Mouse (Mus musculus): ENCODE measurements around the gene Asb16.

Asb16 gene

DNA sequence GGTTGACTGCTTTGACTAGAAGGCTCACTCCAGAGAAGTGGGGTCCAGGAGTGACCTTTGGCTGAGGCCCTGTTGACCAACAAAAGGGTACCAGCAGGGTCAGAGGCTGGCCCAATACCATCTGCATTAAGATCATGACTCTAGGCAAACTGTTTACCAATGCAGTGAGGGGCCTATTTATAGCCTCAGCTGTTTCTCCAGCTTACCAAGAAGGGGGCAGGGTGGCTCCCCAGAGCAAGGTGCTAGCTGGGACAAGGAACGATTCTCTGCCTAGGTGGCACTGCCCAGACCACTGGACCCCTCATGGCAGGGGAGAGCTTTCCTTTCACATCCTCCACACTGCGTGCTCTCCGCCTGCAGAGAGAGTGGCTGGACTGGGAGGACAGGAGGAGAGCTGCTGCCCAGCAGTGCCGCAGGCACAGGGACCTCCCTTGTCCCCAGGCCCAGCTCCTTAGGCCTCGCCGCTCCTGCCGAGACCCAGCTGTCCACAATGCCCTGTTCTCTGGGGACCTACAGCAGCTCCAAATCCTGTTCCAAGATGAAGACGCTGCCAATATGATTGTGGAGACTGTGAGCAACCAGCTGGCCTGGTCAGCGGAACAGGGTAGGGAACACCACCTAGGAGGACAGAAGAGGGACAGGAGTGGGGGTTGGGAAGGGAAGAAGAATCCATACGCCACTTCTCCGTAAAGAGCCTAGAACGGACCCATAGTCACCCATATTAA, at the start of gene Asb16:
Gene Asb16 (plus strand): TSS at position 224 of the 725 bp plus-strand sequence.
- DNase-seq (ENCODE audit: low read depth, low spot score) = no peak

GRCm38 (mm10) chr11:102218783-102219182, 49.8 kb upstream of the Asb16 start:
- DNase-seq (ENCODE audit: low read depth, low spot score) = no peak

DNA sequence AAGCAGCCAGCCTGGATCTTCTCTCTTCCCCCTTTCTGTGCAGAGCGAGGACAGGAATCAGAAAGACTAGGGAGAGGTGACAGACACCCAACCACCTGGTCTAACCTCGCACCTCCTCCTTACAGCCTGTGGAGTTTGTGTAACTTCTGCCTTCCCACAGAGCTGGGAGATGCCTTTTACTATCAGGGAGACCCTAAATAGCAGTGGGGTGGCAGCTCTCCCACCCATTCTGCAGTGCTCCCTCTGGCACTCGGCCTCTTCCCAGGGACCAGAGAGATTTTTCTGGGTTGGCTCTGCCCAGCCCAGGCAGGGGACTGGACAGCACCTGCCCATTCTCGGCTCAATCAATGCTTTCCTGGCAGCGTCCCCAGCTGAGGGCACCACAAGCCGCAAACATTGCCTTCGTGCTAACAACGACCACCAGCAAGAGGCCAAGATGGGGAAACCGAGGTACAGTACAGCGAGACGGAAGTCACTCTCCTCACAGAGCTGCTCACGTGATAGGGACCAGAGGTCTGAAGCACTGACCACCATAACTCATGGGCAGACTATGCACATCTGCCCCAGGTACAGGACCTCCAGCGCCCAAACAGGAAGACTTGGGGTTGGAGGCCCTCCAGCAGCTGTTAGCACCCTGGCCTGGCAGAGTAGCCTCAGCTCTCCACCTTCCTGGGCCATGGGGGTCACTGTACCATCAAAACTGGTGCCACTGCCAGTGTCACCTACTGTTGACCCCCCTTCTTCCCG, 49.1 kb upstream of the Asb16 start:
- no peak for DNase-seq (ENCODE audit: low read depth, low spot score)

GRCm38 (mm10) chr11:102219994-102220346, 48.6 kb upstream of the Asb16 start:
- DNase-seq (ENCODE audit: low read depth, low spot score) = no peak

DNA sequence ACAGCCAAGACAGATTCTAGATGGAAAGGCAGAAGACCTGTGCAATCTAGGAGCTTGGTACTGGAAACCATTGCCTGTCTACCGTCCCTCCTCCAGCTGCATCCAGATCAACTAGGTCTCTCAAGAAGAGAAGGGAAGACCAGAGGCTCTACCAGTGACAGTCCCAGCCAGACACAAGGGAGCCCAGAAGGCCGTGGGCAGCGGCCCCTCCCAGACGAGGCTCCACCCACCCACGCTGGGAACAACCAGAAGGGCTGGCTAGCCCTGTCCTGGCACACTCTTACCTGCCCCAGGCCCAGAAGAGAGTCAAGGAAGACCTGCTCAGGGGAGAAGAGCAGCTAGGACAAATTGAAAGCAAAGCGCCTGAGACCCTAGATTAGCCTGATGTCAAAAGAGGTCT, 48.1 kb upstream of the Asb16 start:
- DNase-seq (ENCODE audit: low read depth, low spot score) = no peak

DNA sequence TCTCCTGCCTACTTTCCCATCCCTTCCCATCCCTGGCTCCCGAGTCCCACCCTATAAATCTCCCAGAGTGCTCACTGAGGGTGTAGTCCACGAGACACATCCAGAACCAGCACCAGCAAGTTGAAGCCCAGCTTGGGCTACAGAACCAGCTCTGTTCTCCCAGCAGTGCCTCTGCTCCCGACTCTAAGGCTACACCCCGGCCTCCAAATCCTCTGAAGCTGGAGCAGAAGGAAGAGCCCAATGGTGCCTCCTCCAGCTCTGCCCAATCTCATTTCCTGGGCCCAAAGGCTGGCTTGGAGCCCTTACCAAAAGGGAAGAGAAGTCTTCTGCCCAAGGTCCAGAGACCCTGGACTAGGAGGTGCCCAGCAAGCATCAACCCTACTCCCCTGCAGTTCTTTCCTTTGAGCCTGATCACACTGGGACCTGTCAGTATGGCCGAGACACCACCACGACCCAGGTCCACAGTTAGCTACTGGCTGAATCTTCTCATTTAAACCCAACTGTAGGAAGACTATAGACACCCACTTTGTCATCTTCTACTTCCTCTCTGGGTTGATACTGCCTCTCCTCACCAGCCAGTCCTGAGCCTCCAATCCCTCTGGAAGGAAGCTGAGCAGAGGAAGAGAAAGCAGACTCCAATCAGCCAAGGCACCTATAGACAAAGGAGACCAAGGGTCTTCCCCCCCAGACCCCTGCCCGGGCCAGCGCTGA, 47.1 kb upstream of the Asb16 start:
- no peak for DNase-seq (ENCODE audit: low read depth, low spot score)

- no peak for DNase-seq (ENCODE audit: low read depth, low spot score)
These were observed 46.6 kb upstream of the Asb16 start for GRCm38 (mm10) chr11:102221954-102222351.

- no peak for DNase-seq (ENCODE audit: low read depth, low spot score)
These were observed 45.4 kb upstream of the Asb16 start for GRCm38 (mm10) chr11:102223166-102223565.

- no peak for DNase-seq (ENCODE audit: low read depth, low spot score)
These were observed 43.9 kb upstream of the Asb16 start for GRCm38 (mm10) chr11:102224686-102225085.

DNA sequence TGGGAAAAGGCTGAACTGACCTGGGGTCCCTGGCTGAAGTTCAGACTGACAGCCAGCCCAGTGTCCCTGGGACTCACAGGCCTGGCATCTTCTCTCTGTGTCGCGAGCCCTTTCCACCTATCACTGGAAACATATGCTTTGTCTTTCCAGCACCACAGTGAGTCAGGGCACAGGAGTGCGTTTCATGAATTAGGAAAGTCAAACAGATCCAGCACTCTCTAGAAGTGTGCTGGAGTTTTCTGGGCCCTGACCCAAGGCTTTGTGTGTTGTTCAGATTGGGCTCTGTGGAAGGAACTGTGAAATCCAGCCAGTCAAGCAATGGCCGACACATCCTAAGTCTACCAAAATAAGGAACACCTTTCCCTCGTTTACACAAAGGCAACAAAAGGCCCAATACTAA, 43.3 kb upstream of the Asb16 start:
- no peak for DNase-seq (ENCODE audit: low read depth, low spot score)

DNA sequence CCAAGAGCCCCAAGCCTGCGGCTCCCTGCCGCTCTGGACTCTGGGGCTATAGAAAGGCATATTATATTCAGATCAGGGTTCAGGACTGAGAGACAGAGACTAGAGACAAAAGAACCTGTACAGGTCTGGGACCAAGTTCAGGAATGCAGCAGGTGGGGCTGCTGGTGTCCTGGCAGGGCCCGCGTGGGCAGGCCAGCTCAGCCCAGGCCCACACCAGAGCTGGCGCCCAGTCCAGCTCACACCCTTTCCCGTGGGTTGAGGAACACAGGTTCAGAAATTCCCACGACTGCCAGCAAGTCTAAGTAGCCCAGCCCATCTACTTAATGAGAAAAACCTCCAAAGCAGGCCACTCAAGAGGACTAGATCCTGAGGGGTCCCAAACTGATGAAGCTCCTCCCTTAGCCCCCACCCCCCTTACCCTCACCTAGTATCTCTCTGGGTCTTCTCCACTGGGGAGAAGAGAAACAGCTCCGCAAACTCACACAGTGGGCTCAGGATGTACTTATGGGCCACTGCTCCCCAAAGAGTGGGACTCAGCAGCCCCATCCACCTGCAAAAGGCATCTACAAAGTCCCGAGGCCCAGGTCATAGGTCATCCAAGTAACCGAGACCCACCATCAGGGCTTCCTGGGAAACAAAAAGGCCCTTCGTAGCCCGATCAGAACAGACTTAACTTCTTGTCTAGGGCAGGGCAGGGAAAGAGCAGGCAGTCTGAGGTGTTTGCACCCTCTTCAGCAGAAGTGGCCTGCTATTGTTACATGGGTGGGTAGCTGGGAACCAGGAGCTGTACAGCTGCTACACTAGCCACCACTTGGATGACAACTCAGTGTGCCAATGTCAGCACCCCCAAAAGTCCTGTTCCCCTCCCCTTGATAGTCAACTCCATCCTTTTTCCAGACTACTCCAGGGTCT, 42.2 kb upstream of the Asb16 start:
- no peak for DNase-seq (ENCODE audit: low read depth, low spot score)

GRCm38 (mm10) chr11:102227270-102228190, 41.0 kb upstream of the Asb16 start:
- no peak for DNase-seq (ENCODE audit: low read depth, low spot score)

DNA sequence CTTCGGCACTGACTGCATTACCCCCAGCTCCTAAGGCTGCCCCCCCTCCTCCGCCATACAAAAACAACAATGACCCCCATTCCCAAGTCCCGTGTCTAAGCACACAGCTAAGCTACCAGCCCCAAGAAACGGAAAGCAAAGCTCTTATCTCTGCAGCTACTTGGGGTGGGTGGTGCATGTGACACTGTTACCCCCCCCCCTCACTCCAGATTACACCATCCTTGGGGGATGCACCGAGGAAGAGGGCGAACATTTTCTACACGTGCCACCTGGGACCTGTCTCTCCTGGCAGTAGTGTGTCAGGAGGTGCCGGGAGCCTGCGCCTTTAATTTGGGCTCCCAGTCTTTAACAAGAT, 40.4 kb upstream of the Asb16 start:
- DNase-seq (ENCODE audit: low read depth, low spot score) = no peak

DNA sequence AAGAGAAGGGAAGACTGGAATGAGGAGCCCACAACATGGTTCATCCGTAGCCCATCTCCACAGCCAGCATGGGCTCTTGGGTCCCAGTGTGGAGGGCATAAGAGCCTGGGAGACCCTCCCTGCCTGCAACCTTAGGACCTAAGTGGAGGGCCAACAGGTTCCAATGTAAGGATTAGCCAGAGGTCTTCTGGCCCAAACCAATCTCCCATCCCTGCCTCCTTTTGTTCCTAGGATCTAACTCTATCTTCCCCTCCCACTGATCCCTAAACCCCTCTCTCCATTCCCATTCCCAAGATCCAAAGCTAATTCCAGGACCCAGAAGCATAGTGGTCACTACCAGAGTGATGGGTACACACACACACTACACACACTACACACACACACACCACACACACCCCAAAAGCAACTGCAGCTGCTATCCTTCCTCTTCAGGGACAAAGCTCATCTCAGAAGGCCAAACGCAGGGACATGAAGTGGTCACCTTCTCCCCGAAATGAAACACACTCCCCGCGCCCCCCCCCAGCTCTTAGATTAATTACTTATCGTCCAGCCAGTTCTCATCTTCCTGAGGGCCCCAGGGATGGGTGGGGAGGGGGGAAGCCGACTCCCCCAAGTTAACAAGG, 39.8 kb upstream of the Asb16 start:
- no peak for DNase-seq (ENCODE audit: low read depth, low spot score)

DNA sequence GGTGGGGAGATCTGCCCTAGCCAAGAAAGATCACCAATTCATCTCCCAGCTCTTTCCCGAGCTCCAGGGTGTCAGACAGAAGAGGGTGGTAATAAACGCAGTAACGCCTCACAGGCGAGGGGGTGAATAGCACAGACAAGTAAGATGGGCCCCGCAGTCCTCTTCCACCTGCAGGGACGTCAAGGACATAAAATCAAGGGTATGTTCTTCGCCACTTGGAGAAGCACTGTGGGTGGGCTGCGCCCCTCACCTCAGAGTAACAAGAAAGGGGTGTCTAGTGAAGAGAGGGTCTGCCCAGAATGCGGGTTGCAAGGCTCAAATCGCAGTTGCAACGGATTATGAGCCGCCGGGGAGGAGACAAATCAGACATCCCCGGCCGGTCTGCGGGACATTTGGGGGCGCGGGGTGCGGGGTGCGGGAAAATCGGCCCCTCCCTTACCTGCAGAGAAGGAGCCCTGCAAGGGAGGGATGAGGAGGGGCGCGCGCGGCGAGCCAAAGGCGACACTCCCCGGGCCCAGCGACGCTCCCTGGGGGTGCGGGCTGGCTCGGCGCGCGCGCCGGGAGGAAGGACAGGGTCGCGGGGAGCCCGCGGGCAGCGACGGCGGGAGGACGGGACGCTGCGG, 39.1 kb upstream of the Asb16 start:
- DNase-seq (ENCODE audit: low read depth, low spot score) = no peak

DNA sequence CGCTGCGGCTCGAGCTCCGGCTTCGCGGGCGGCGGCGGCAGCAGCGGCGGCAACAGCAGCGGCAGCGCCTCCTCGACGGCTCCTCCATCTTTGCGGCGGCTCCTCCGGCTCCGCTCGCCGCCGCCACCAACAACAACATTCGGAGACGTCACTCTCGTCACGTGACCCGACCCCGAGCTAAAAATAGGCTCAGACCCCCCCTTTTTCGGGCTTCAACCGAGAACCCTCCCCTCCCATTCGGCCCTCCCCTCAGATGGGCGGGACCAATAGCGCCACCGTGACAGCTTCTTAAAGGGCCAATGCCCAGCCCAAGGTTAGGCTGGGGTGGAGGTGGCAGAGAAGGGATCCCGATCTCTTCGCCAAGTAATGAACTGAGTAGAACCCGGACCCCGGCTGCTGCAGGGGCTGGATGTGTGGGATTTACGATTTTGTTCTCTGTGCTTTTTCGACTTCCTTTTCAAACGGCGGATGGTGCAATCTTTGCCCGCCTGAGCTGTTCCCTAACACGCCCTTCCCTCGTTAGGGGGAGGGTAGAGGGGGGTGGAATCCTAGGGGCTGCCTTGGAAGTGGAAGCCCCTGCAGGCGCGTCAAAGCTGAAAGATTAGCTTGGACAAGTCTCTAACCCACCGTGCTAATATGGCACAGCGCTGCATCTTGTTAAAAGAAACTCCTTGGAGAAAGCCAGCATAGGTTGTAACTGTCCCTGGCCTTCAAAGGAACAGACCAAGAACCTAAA, 38.4 kb upstream of the Asb16 start, which contains the start of gene Hdac5:
Gene Hdac5 (minus strand): TSS at position 161 of the 736 bp plus-strand sequence.
- peak; percentile 99 for DNase-seq (ENCODE audit: low read depth, low spot score)

DNA sequence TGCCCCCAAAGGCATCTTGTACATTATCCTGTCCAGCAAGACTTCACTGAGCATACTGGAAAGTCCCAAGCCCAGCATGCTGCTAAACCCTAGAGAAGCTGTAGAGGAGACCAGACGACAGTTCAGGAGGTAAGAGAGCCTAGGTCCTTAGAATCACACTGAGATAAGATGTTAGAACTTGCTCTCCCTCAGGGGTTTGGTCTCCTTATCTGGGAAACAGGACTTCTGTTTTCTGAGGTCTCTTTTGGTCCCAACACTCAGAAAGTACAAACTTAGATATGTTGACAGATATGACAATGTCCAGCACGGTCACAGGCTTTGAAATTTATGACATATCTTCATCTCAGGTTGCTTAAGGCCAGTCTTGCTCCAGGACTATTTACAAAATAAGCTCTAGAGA, 32.5 kb upstream of the Asb16 start:
- no peak for DNase-seq (ENCODE audit: low read depth, low spot score)

DNA sequence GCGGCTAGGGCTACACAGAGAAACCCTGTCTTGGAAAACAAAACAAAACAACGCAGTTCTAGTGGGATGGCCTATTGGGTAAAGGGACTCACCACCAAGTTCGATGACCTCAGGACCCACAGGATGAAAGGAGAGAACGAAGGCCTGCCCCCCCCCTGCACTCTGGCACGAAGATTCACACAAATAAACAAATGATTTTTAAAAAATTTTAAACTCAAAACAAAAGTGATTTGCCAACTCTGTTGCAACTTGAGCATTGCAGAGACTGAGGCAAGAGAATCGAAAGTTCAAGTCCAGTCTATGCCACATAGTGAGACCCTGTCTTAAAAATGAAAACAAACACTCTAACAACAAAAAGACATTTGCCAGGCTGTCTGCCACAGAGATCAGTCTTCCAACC, 27.9 kb upstream of the Asb16 start:
- DNase-seq (ENCODE audit: low read depth, low spot score) = no peak

DNA sequence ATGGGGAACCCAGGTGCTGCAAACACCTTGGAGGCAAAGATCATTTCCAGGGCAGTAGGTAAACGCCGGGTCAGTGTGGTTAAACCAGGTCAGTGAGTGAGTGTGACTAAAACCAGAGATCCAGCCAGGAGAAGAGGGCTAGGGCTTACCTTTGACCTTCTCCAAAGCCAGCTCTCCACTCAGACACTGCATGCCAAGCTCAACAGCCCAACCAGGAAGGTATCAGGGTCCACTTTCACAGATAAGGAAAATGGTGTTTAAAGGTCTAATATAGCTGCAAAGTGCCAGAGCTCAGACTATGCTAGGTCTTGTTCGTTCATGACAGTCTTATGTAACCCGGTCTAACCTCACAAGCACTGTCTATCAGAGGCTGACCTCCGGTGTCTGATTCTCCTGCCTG, 27.3 kb upstream of the Asb16 start:
- DNase-seq (ENCODE audit: low read depth, low spot score) = no peak
